Mouse (Mus musculus): ENCODE results near the gene Nkx1-2. TPM values are rescaled to one million over a fixed set of nuclear protein-coding genes. Genes with fewer than 3 reads are reported as not detected.

Gene Nkx1-2
- polyA plus RNA-seq (2016; fragmentation: Nextera tagmentation; extraction: Ambion mirVana) = 0.80 and 1.6 TPM in 2 replicates

DNA sequence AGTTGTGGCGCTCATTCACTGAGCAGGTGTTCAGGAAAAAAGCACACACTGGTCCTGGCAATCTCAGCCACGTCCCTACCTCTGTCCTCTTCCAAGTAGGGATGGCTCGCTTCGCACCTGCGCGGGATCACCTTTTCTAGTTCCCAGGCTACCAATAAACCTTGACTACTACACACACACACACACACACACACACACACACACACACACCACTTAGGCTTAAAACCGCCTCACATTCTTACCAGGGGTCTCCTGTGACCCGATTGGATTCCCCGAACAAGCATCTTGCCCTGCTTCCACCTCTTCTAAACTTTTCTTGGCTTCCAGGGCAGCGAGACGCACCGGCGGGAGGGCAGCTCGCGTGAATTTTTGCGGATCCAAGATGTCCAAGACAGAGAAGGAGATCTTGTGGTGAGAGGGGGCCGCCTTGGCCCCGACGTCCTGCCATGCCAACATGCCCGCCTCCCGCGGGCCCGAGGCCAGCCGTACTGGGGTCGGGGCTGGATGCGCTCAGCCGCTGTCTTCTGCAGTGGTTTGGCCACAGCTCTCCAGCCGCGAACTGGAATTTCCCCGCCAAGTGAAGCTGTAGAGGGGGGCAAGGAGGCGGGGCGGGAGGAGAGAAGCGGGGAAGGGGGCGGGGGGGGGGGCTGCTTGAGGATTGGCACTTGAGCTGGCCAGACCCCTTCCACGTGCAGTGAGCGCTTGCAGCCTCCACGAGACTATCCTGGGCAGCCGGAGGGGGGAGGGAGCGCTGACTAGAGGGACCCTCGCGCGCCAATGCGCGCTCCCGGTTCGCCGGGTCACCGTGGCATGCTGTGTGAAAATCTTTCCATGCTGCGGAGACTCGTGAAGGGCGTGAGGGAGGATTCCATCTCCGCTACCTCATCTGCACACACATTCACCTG, at the start of gene Nkx1-2:
TSS of gene Nkx1-2 (minus strand) at position 567 of the 905 bp plus-strand sequence.
- H3K27ac ChIP-seq (replicated peaks) = no peak within 1 kb of the TSS; the same call in 1 of the 2 replicates
- under 1% methylated on average over 46 of the region's 52 CpGs for WGBS

DNA sequence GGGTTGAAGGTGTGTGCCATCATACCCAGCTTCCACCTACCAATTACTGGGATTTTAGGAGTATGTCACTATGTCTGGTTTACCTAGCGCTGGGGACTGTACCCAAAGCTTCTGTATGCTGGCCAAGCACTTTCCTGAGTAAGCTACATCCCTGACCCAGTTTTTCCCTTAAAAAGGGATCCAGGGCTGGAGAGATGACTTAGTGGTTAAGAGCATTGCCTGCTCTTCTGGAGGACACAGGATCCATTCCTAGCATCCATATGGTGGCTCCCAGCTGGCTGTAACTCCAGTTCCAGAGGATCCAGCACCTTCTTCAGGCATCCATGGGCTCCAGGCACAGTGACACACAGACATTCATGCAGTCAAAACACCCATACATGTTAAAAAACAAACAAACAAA, 47.1 kb upstream of the Nkx1-2 start:
- Histone ChIP-seq H3K9me3 (replicated peaks) (no peaks in the 10 kb centered on the region), H3K36me3 (no peaks in the 10 kb centered on the region), H3K27me3 (ENCODE audit: low read depth, poor library complexity, severe bottlenecking) (no peaks in the 10 kb centered on the region), H3K27ac (replicated peaks) (no peak overlapping the region), H3K4me1 (0 out of 2 replicates have a peak, but pooled peaks cover 3% of the 10 kb centered on the region), H3K4me3 (no peak overlapping the region)
- 100% methylated on average over 1 of the region's 1 CpGs for WGBS
- DNase-seq (ENCODE audit: low spot score) = no peak

More for the DNA sequence above, at the start of gene Nkx1-2:
- no peaks in the 10 kb centered on the region for H3K9me3 ChIP-seq (replicated peaks)
- peak; percentile 59 for DNase-seq (ENCODE audit: low spot score)
- no peaks in the 10 kb centered on the region for H3K36me3 ChIP-seq
- peaks cover 62% of the 10 kb centered on the region for H3K4me1 ChIP-seq
- peak within 1 kb of the TSS; percentile 61 for H3K4me3 ChIP-seq
- H3K27me3 ChIP-seq (ENCODE audit: low read depth, poor library complexity, severe bottlenecking) = peaks cover 99% of the 10 kb centered on the region

GRCm38 (mm10) chr7:132644605-132645279, 45.3 kb upstream of the Nkx1-2 start:
- H3K4me3 ChIP-seq = no peak overlapping the region
- no peaks in the 10 kb centered on the region for H3K36me3 ChIP-seq
- H3K4me1 ChIP-seq = peaks cover 3% of the 10 kb centered on the region; the same call in 1 of the 2 replicates
- no peaks in the 10 kb centered on the region for H3K9me3 ChIP-seq (replicated peaks)
- H3K27me3 ChIP-seq (ENCODE audit: low read depth, poor library complexity, severe bottlenecking) = peaks cover 11% of the 10 kb centered on the region; the same call in 1 of the 2 replicates
- H3K27ac ChIP-seq (replicated peaks) = no peak overlapping the region
- 90% methylated on average over 11 of the region's 11 CpGs for WGBS
- DNase-seq (ENCODE audit: low spot score) = no peak

GRCm38 (mm10) chr7:132641606-132642005, 42.2 kb upstream of the Nkx1-2 start:
- Histone ChIP-seq H3K27me3 (ENCODE audit: low read depth, poor library complexity, severe bottlenecking) (peaks cover 24% of the 10 kb centered on the region), H3K27ac (replicated peaks) (no peak overlapping the region), H3K9me3 (replicated peaks) (no peaks in the 10 kb centered on the region), H3K36me3 (no peaks in the 10 kb centered on the region), H3K4me3 (no peak overlapping the region), H3K4me1 (peaks cover 24% of the 10 kb centered on the region)
- DNase-seq (ENCODE audit: low spot score) = no peak
- WGBS = 92% methylated on average over 1 of the region's 1 CpGs

DNA sequence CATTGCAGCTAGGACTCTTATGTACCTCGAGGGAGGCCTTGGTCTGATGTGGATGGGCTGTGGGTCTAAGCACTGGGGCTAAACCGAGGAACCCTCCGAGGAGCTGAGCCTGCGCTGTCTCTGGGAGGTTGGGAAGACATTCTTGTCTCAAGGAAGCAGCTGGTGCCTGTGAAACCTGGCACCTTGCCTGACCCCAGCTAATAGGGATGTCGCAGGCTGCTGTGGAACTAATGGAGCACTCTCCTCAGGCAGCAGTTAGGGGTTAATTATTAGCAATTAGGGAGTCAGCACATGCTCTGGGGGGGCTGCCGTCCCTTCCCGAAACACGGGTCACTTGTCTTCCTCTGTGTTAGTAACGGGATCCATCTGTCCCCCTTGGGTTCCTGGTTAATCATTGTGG, 41.5 kb upstream of the Nkx1-2 start:
- Histone ChIP-seq H3K27ac (replicated peaks) (0 out of 2 replicates have a peak overlapping the region, but pooled peaks have one; percentile 13), H3K27me3 (ENCODE audit: low read depth, poor library complexity, severe bottlenecking) (peaks cover 30% of the 10 kb centered on the region), H3K9me3 (replicated peaks) (no peaks in the 10 kb centered on the region), H3K4me3 (no peak overlapping the region), H3K4me1 (peaks cover 25% of the 10 kb centered on the region), H3K36me3 (no peaks in the 10 kb centered on the region)
- no peak for DNase-seq (ENCODE audit: low spot score)
- WGBS = 66% methylated on average over 9 of the region's 9 CpGs

DNA sequence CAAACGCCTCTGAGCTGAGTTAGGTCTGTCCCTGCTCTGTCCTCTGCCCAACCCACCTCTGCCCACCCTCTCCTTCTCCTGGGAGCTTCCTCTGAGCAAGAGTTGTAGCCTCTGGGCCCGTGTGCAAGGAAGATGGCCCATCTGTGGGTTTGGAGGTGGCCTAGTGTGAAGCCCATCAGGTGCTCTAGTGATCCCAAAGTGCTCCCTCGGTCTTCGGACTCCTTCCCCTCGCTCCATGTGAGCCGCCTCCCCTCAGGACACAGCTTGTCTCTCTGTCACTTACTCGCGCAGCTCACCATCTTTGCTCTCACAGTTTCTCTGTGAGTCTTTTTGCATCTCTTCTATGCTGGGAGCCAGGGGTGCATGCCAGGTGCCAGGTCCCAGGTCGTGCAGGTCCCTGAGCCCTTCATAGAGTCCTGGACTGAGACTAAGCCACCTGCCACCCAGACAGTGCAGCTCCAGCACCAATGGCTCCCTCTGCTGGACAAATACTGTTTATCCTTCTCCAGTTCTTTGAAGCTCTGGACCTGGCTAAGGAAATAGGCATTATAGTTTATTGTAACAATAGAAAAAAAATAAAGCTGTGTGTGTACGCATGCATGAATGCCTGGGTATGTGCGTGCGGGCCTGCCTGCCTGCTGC, 39.1 kb upstream of the Nkx1-2 start:
- DNase-seq (ENCODE audit: low spot score) = peak; percentile 47
- H3K27me3 ChIP-seq (ENCODE audit: low read depth, poor library complexity, severe bottlenecking) = peaks cover 54% of the 10 kb centered on the region

DNA sequence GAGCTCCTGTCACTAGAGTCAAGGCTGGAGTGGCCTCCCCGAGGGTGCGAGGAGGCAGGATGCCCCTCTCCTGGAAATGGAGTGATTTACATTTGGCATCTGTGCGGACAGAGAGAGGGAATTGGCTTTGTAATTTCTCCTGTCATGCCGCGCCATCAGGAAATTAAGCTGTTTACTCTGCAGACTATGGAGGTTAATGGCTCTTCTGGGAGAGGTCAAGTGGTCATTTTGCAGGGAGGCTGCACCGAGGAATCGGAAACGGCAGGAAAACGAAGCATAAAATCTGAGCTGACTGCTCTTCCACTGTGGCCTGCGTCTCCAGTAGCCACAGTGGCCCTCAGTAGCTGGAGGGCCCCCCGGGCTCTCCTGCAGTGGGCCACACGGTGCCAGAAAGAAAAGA, 37.9 kb upstream of the Nkx1-2 start:
- Histone ChIP-seq H3K4me1 (peaks cover 25% of the 10 kb centered on the region), H3K9me3 (replicated peaks) (no peaks in the 10 kb centered on the region), H3K36me3 (no peaks in the 10 kb centered on the region), H3K27ac (replicated peaks) (no peak overlapping the region), H3K4me3 (no peak overlapping the region), H3K27me3 (ENCODE audit: low read depth, poor library complexity, severe bottlenecking) (peaks cover 65% of the 10 kb centered on the region)
- no peak for DNase-seq (ENCODE audit: low spot score)
- WGBS = 37% methylated on average over 12 of the region's 12 CpGs

More for the DNA sequence above, 39.1 kb upstream of the Nkx1-2 start:
- peak overlapping the region; percentile 28; the same call in 1 of the 2 replicates for H3K27ac ChIP-seq (replicated peaks)
- H3K4me3 ChIP-seq = no peak overlapping the region
- H3K36me3 ChIP-seq = no peaks in the 10 kb centered on the region
- WGBS = 61% methylated on average over 12 of the region's 12 CpGs
- peaks cover 25% of the 10 kb centered on the region for H3K4me1 ChIP-seq
- no peaks in the 10 kb centered on the region for H3K9me3 ChIP-seq (replicated peaks)

- no peaks in the 10 kb centered on the region; the same call in 1 of the 2 replicates for H3K4me1 ChIP-seq
- no peaks in the 10 kb centered on the region for H3K9me3 ChIP-seq (replicated peaks)
- peaks cover 55% of the 10 kb centered on the region for H3K27me3 ChIP-seq (ENCODE audit: low read depth, poor library complexity, severe bottlenecking)
- H3K36me3 ChIP-seq = no peaks in the 10 kb centered on the region
- no peak overlapping the region for H3K4me3 ChIP-seq
- DNase-seq (ENCODE audit: low spot score) = no peak
- H3K27ac ChIP-seq (replicated peaks) = no peak overlapping the region
- WGBS = 83% methylated on average over 11 of the region's 11 CpGs
Observed at GRCm38 (mm10) chr7:132631313-132631712, 31.9 kb upstream of the Nkx1-2 start.

DNA sequence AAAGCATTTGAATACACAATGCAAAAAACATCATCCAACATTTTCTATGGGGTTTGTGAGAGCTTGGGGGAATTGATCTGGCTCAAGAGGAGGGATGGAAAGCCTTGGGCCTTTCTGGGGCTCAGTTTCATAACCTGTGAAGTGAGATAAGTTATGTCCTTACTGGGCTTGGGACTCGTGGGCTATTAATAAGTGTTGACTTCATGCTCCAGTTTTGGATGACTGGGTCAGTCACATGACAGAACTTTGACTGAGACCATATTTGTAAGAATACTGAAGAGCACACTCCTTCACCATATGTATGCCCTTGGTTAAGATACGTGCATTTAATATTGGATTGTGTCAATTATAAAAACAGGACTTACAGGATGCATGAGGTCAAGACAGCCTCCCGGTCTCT, 28.0 kb upstream of the Nkx1-2 start:
- Histone ChIP-seq H3K36me3 (no peaks in the 10 kb centered on the region), H3K4me1 (no peaks in the 10 kb centered on the region), H3K4me3 (no peak overlapping the region), H3K9me3 (replicated peaks) (no peaks in the 10 kb centered on the region), H3K27me3 (ENCODE audit: low read depth, poor library complexity, severe bottlenecking) (peaks cover 18% of the 10 kb centered on the region; the same call in 1 of the 2 replicates), H3K27ac (replicated peaks) (no peak overlapping the region)
- DNase-seq (ENCODE audit: low spot score) = no peak
- whole genome bisulfite sequencing = 91% methylated on average over 3 of the region's 3 CpGs

GRCm38 (mm10) chr7:132626174-132626573, 26.7 kb upstream of the Nkx1-2 start:
- WGBS = 70% methylated on average over 4 of the region's 4 CpGs
- H3K27me3 ChIP-seq (ENCODE audit: low read depth, poor library complexity, severe bottlenecking) = peaks cover 13% of the 10 kb centered on the region; the same call in 1 of the 2 replicates
- H3K27ac ChIP-seq (replicated peaks) = no peak overlapping the region

GRCm38 (mm10) chr7:132624161-132624560, 24.7 kb upstream of the Nkx1-2 start:
- no peaks in the 10 kb centered on the region for H3K36me3 ChIP-seq
- no peaks in the 10 kb centered on the region for H3K4me1 ChIP-seq
- DNase-seq (ENCODE audit: low spot score) = no peak
- 89% methylated on average over 10 of the region's 10 CpGs for WGBS
- H3K9me3 ChIP-seq (replicated peaks) = no peaks in the 10 kb centered on the region
- peaks cover 9% of the 10 kb centered on the region; the same call in 1 of the 2 replicates for H3K27me3 ChIP-seq (ENCODE audit: low read depth, poor library complexity, severe bottlenecking)
- H3K27ac ChIP-seq (replicated peaks) = no peak overlapping the region
- no peak overlapping the region for H3K4me3 ChIP-seq

More at GRCm38 (mm10) chr7:132626174-132626573, 26.7 kb upstream of the Nkx1-2 start:
- Histone ChIP-seq H3K4me1 (no peaks in the 10 kb centered on the region), H3K4me3 (no peak overlapping the region), H3K36me3 (no peaks in the 10 kb centered on the region), H3K9me3 (replicated peaks) (no peaks in the 10 kb centered on the region)
- DNase-seq (ENCODE audit: low spot score) = no peak

Measured in midbrain, embryonic 10.5 days (tissue).